Mouse (Mus musculus) midbrain, embryonic 11.5 days (tissue): ENCODE measurements around the gene Sptbn1. TPM values are rescaled to one million over a fixed set of nuclear protein-coding genes. Genes with fewer than 3 reads are reported as not detected.

ENCODE experiments used
- ATAC-seq: fragments of 200-750 bp; cut with Nextera tagmentation; 2 replicates; pipeline ENCODE4 v1.8.0; 2017; ENCODE audit warnings: moderate TSS enrichment, moderate library complexity; ENCODE audit not compliant: low FRiP score
- DNase-seq: peaks from one replicate; pipeline ENCODE4 v3.0.0; 2015; ENCODE audit warnings: low spot score; ENCODE audit errors: missing footprints
- H3K27ac ChIP-seq: fragments of 300-500 bp; sonication (generic); 2 replicates; pipeline ENCODE4 v1.5.1; 2014; ENCODE audit warnings: low read depth, low read length
- H3K27me3 ChIP-seq: fragments of 300-500 bp; sonication (generic); 2 replicates; pipeline ENCODE4 v1.6.1; 2014; ENCODE audit warnings: mild to moderate bottlenecking, low read length, moderate library complexity, mixed read lengths; ENCODE audit not compliant: control insufficient read depth, insufficient read depth
- H3K36me3 ChIP-seq: fragments of 300-500 bp; sonication (generic); 2 replicates; pipeline ENCODE4 v1.6.1; 2014; ENCODE audit warnings: mild to moderate bottlenecking, low read length, moderate library complexity, mixed read lengths; ENCODE audit not compliant: control insufficient read depth, insufficient read depth
- H3K4me1 ChIP-seq: fragments of 300-500 bp; sonication (generic); 2 replicates; pipeline ENCODE4 v1.6.1; 2014; ENCODE audit warnings: low read length; ENCODE audit not compliant: control insufficient read depth, insufficient read depth
- H3K4me2 ChIP-seq: fragments of 300-500 bp; sonication (generic); 2 replicates; pipeline ENCODE4 v1.6.1; 2014; ENCODE audit warnings: mild to moderate bottlenecking, moderate library complexity
- H3K4me3 ChIP-seq: fragments of 300-500 bp; sonication (generic); 2 replicates; pipeline ENCODE4 v1.5.1; 2014; ENCODE audit warnings: low read depth, low read length
- H3K9ac ChIP-seq: fragments of 300-500 bp; sonication (generic); 2 replicates; pipeline ENCODE4 v1.6.1; 2014; ENCODE audit warnings: low read length
- H3K9me3 ChIP-seq: fragments of 300-500 bp; sonication (generic); 2 replicates; pipeline ENCODE4 v1.6.1; 2016; ENCODE audit warnings: low read length; ENCODE audit not compliant: control insufficient read depth
- WGBS: fragments of 180-500 bp; shearing (Covaris S2); extraction: QIAGEN DNeasy Blood & Tissue Kit; methylation state at CpG from one replicate; pipeline ENCODE4 v1.1.7; 2014; 5-methylcytosine and 5-hydroxymethylcytosine counted together
- polyA plus RNA-seq: library from polyadenylated mRNA; unstranded; fragments of >200 nt; fragmentation: Nextera tagmentation; extraction: Ambion mirVana; gene quantifications from 2 replicates; pipeline ENCODE4 v1.2.1, GENCODE M21; 2014

Gene Sptbn1
- polyA plus RNA-seq, 1 experiment from 2014 or later, result 86.2 TPM

DNA sequence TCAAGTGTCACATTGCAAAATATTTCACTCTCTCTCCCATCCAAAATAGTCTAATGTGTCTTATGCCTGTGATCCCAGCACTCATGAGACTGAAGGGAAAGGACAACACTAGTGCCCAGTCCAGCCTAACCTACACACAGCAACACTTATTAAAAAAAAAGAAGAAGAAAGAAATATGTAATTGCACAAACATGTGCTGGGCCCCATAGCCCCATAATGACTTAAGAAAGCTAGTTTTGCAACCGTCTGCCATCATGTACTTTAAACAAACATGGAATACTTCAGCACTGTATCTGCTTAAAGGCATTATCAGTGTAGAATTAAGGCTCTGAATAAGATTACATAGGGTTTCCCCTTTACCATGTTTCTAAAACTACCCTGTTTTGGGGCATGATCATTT lies 92.4 kb downstream of the Sptbn1 start:
- Histone ChIP-seq H3K9ac (no peak overlapping the region), H3K4me1 (no peaks in the 10 kb centered on the region), H3K4me2 (no peak overlapping the region), H3K27me3 (no peaks in the 10 kb centered on the region), H3K9me3 (no peaks in the 10 kb centered on the region), H3K36me3 (no peaks in the 10 kb centered on the region), H3K27ac (no peak overlapping the region), H3K4me3 (no peak overlapping the region)
- WGBS, result 89% methylated on average over 1 of the region's 1 CpGs
- ATAC-seq, result no peak
- no peak for DNase-seq

DNA sequence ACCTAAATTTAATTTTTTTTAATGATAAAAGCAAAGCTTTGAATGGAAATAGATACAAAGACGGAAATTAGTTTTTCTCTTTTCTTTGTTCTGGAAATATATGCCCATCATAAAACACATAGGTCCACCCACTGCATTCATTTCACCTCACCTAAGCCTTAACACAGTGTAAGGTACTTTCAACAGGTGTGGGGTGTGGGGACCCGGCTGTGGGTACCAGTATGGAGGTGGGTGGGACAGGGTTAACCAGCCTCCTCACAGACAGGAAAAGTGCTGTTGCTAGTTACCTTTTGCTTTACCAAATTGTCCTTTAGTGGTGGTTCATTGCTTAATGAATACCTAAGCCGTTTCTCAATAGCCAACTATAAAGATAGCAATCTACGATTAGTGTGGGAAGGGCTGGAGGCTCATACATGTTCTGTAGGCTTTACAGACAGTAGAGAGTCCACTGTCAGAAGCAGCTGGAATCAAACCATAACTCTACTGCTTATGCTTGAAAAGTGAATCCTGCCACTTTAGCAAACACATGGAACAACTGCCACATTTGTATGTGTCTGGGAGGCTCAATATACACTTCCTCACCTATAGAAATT lies 96.3 kb downstream of the Sptbn1 start:
- no peak overlapping the region for H3K27ac ChIP-seq
- H3K4me2 ChIP-seq, result no peak overlapping the region
- H3K9ac ChIP-seq, result no peak overlapping the region
- no peaks in the 10 kb centered on the region for H3K36me3 ChIP-seq
- no peaks in the 10 kb centered on the region for H3K9me3 ChIP-seq
- DNase-seq (no peak), ATAC-seq (no peak)
- no peaks in the 10 kb centered on the region for H3K27me3 ChIP-seq
- H3K4me3 ChIP-seq, result no peak overlapping the region
- H3K4me1 ChIP-seq, result no peaks in the 10 kb centered on the region
- WGBS, result 92% methylated on average over 4 of the region's 4 CpGs

DNA sequence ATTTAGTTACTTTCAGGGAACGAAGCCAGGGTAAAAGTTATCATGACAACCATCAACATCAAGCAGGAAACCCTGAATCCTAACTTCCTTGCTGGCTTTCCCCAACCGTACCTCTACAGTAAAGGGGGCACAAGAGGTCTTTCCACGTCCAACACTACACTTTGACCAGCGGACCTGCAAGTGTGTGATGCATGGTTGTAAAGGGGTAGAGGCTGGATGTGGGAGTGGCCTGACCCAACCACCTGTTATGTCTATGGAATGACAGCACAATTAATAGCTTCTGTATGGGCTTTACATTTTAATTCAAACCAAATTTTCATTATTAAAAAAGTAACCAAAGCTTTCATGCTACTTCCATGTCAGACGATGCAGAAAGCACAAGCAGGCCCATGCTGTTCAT lies 96.8 kb downstream of the Sptbn1 start:
- Histone ChIP-seq H3K27ac (no peak overlapping the region), H3K4me3 (no peak overlapping the region), H3K4me1 (no peaks in the 10 kb centered on the region), H3K27me3 (no peaks in the 10 kb centered on the region), H3K9me3 (no peaks in the 10 kb centered on the region), H3K36me3 (no peaks in the 10 kb centered on the region), H3K4me2 (no peak overlapping the region), H3K9ac (no peak overlapping the region)
- 83% methylated on average over 5 of the region's 5 CpGs for WGBS
- no peak for ATAC-seq
- DNase-seq, result no peak

DNA sequence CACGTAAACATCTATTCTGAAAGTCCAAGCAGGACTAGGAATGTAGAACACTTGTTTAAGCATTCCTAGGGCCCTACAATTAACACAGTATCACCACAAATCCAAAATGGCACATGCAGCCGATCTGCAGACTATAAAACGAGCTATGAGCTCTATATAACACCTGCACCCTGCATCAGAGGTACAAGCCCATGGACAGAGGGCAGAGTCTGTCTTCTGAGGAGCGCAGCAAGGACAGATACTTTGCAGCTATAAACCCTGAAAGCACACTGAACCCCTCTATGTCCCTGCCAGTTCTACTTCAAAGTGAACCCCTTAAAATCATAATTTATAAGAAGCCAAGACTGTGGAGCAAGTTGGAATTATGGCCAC lies 101.4 kb downstream of the Sptbn1 start:
- H3K4me3 ChIP-seq, result no peak overlapping the region
- WGBS, result 87% methylated on average over 4 of the region's 4 CpGs
- no peak for ATAC-seq

DNA sequence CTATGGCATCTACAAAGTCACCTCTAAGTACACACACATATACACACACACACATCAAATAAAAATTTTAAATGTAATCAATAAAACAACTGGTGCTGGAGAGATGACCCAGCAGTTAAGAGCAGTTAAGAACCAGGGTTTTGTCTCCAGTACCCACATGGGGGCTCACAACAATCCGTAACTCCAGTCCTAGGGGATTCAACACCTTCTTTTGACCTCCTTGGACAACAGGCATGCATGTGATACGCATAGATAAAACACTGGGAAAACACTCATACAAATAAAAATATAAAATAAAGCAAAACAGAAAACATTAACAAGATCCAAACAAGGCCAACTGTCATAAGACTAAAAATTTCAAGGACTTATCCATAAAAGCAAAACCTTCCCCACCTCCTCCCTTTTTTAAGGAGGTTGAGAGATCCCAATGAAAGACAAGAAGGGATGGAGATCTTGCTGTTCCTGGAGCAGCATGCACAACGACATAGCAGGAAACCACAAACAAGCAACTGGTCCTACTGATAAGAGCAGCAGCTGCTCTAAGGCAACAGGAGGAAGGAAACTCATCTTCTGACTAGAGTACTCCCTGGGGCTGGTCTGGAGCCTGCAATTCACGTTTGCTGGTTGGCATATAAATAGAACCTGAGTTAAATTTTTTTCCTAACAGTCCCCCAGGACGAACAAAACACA lies 102.0 kb downstream of the Sptbn1 start:
- Histone ChIP-seq H3K27me3 (no peaks in the 10 kb centered on the region), H3K9ac (no peak overlapping the region), H3K27ac (no peak overlapping the region), H3K9me3 (no peaks in the 10 kb centered on the region), H3K36me3 (no peaks in the 10 kb centered on the region), H3K4me2 (no peak overlapping the region), H3K4me3 (no peak overlapping the region), H3K4me1 (peaks cover 6% of the 10 kb centered on the region; the same call in 1 of the 2 replicates)
- WGBS, result 65% methylated on average over 5 of the region's 5 CpGs
- no peak for ATAC-seq
- no peak for DNase-seq

More for the DNA sequence above, 101.4 kb downstream of the Sptbn1 start:
- Histone ChIP-seq H3K9me3 (no peaks in the 10 kb centered on the region), H3K27ac (no peak overlapping the region), H3K9ac (no peak overlapping the region), H3K4me2 (no peak overlapping the region), H3K36me3 (no peaks in the 10 kb centered on the region), H3K4me1 (peaks cover 3% of the 10 kb centered on the region; the same call in 1 of the 2 replicates), H3K27me3 (no peaks in the 10 kb centered on the region)
- no peak for DNase-seq

- Histone ChIP-seq H3K9me3 (no peaks in the 10 kb centered on the region), H3K27me3 (no peaks in the 10 kb centered on the region), H3K4me3 (no peak overlapping the region), H3K36me3 (no peaks in the 10 kb centered on the region), H3K9ac (no peak overlapping the region), H3K4me2 (no peak overlapping the region), H3K4me1 (peaks cover 6% of the 10 kb centered on the region; the same call in 1 of the 2 replicates), H3K27ac (no peak overlapping the region)
- WGBS, result 70% methylated on average over 5 of the region's 5 CpGs
- DNase-seq (no peak), ATAC-seq (no peak)
These were observed 103.3 kb downstream of the Sptbn1 start for GRCm38 (mm10) chr11:30164515-30165214.

GRCm38 (mm10) chr11:30163870-30164269 lies 104.1 kb downstream of the Sptbn1 start:
- Histone ChIP-seq H3K36me3 (no peaks in the 10 kb centered on the region), H3K27ac (no peak overlapping the region), H3K27me3 (no peaks in the 10 kb centered on the region), H3K9ac (no peak overlapping the region), H3K4me2 (no peak overlapping the region), H3K4me3 (no peak overlapping the region), H3K9me3 (no peaks in the 10 kb centered on the region), H3K4me1 (peaks cover 6% of the 10 kb centered on the region; the same call in 1 of the 2 replicates)
- DNase-seq, result no peak
- ATAC-seq, result no peak
- 86% methylated on average over 1 of the region's 1 CpGs for WGBS

DNA sequence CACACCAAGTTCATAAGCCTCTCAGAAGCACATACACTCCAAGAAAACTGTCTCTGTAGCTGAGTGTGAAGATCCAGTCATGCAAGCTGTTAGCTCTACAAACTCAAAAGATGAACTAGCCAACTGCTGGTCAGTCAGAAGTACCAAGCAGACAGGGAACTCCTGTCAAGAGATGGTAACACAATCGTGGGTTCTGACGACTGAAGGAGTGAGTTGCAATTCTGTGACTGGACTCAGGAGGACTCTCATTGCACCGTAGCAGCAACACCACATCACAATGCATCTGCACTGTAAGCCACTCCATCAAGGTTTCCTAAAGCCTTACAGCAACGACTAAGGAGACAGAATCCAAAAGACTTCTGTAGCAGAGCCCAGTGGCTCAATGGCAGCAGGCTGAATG lies 104.9 kb downstream of the Sptbn1 start:
- Histone ChIP-seq H3K4me1 (peaks cover 6% of the 10 kb centered on the region; the same call in 1 of the 2 replicates), H3K9ac (no peak overlapping the region), H3K36me3 (no peaks in the 10 kb centered on the region), H3K27me3 (no peaks in the 10 kb centered on the region), H3K27ac (no peak overlapping the region), H3K4me3 (no peak overlapping the region), H3K4me2 (no peak overlapping the region), H3K9me3 (no peaks in the 10 kb centered on the region)
- ATAC-seq, result no peak
- WGBS, result 84% methylated on average over 4 of the region's 4 CpGs
- DNase-seq, result no peak

- peaks cover 6% of the 10 kb centered on the region; the same call in 1 of the 2 replicates for H3K4me1 ChIP-seq
- no peaks in the 10 kb centered on the region for H3K36me3 ChIP-seq
- DNase-seq, result no peak
- H3K4me2 ChIP-seq, result no peak overlapping the region
- H3K9me3 ChIP-seq, result no peaks in the 10 kb centered on the region
- H3K9ac ChIP-seq, result no peak overlapping the region
- no peaks in the 10 kb centered on the region for H3K27me3 ChIP-seq
- ATAC-seq, result no peak
- no peak overlapping the region for H3K27ac ChIP-seq
- 85% methylated on average over 1 of the region's 1 CpGs for WGBS
- H3K4me3 ChIP-seq, result no peak overlapping the region
These were observed 106.2 kb downstream of the Sptbn1 start for GRCm38 (mm10) chr11:30161744-30162143.
